Mouse (Mus musculus): Measurements from ENCODE around the gene Pou2af1.

The Pou2af1 gene

GRCm38 (mm10) chr9:51225636-51226166 lies 12.2 kb downstream of the Pou2af1 start:
- DNase-seq (ENCODE audit: low spot score in 2 of 2), result no peak

- no peak for DNase-seq (ENCODE audit: low spot score in 2 of 2)
Measured at GRCm38 (mm10) chr9:51230701-51231389, 17.3 kb downstream of the Pou2af1 start.

- DNase-seq (ENCODE audit: low spot score in 2 of 2), result no peak
Measured at GRCm38 (mm10) chr9:51232163-51232562, 18.7 kb downstream of the Pou2af1 start.

- DNase-seq (ENCODE audit: low spot score in 2 of 2), result peak; percentile 67 to 74
Measured at GRCm38 (mm10) chr9:51238741-51239385, 25.4 kb downstream of the Pou2af1 start.

GRCm38 (mm10) chr9:51256780-51257502 lies 43.4 kb downstream of the Pou2af1 start:
- DNase-seq (ENCODE audit: low spot score in 2 of 2), result no peak

GRCm38 (mm10) chr9:51258426-51258825 lies 44.9 kb downstream of the Pou2af1 start:
- no peak for DNase-seq (ENCODE audit: low spot score in 2 of 2)

GRCm38 (mm10) chr9:51268852-51269251 lies 55.3 kb downstream of the Pou2af1 start:
- DNase-seq (ENCODE audit: low spot score in 2 of 2), result no peak

GRCm38 (mm10) chr9:51271073-51271472 lies 57.6 kb downstream of the Pou2af1 start:
- no peak for DNase-seq (ENCODE audit: low spot score in 2 of 2)

- DNase-seq (ENCODE audit: low spot score in 2 of 2), result no peak
Measured at GRCm38 (mm10) chr9:51272102-51272501, 58.6 kb downstream of the Pou2af1 start.

GRCm38 (mm10) chr9:51273581-51274154 lies 60.2 kb downstream of the Pou2af1 start:
- DNase-seq (ENCODE audit: low spot score in 2 of 2), result no peak

GRCm38 (mm10) chr9:51274678-51275077 lies 61.2 kb downstream of the Pou2af1 start:
- no peak for DNase-seq (ENCODE audit: low spot score in 2 of 2)

GRCm38 (mm10) chr9:51277834-51278498 lies 64.5 kb downstream of the Pou2af1 start:
- no peak for DNase-seq (ENCODE audit: low spot score in 2 of 2)

GRCm38 (mm10) chr9:51278500-51279381 lies 65.2 kb downstream of the Pou2af1 start, which contains the start of gene Colca2:
Gene Colca2 (minus strand): TSS chr9:51278569.
- peak in 1 of 2 experiments; percentile 47 for DNase-seq (ENCODE audit: low spot score in 2 of 2)

GRCm38 (mm10) chr9:51286079-51286478 lies 72.6 kb downstream of the Pou2af1 start:
- DNase-seq (ENCODE audit: low spot score in 2 of 2), result no peak
